Mouse (Mus musculus): Measurements from ENCODE around the gene Cnnm2.

DNA sequence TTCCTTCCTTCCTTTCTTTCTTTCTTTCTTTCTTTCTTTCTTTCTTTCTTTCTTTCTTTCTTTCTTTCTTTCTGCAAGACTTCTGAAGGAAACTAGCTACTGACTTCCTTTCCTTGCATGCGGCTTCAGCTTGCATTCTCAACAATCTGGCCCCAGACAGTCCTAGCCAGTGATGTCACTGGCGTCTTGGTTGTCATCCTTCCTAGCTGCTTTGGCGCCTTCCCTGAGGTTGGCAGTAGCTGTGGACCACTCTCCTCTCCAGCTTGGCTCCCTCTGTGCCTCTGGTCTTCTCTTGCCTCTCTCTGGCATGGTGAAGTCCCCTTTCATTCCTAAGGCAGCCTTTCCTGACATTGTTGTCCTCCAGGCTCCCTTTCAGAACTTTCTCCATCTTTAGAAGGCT, 15.5 kb downstream of the Cnnm2 start:
- TF ChIP-seq POLR2A (IDR thresholded peaks at IDR 0.05; ENCODE audit: control insufficient read depth, extremely low read depth, insufficient read depth, low read length, poor library complexity): no peak
- no peak for TF ChIP-seq CTCF (IDR thresholded peaks at IDR 0.05; ENCODE audit: borderline replicate concordance, control insufficient read depth, extremely low read depth, insufficient read depth, low read length, poor library complexity)
